Mouse (Mus musculus): ENCODE measurements around the gene Prrg2. TPM values are rescaled to one million over a fixed set of nuclear protein-coding genes. Genes with fewer than 3 reads are reported as not detected.
"Not testable (repeated sequence)": the region's sequence is repeated elsewhere in the genome, so short reads cannot be mapped to it uniquely, and the experiment has no call there.

Gene Prrg2
- polyA plus RNA-seq (2015; fragmentation: Nextera tagmentation; extraction: Ambion mirVana) = 24.7 and 27.4 TPM in 2 replicates

DNA sequence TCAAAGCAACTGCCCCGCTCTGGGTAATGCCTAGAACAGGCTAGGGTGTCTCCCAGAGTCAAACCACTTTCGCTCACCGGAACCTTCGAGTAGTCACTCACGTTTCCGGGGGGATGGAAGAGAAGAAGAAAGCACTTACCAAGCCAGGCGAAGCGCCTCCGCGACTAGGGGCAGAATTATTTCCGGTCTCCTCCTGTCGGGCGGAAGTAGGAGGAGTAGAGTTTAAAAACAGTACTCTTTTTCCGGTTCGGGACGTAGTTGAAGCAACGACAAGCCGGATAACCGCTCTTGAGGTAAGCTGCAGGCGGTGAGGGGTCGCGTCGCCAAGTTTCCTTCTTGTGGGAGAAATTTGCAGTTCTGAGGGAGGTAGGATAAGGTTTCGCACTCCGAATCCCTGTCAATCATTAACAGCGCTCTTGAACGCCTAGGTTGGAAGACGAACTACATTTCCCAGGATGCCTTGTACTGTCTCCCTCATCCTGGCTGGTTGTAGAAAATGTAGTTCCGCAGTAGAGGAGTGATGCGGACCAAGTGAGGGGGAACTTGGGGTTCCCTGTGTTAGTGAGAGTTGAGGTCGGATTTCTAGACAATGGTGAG, at the start of gene Prrg2, which contains the start of gene Nosip:
TSS of gene Prrg2 (minus strand) at position 439 of the 597 bp plus-strand sequence.
TSS of gene Nosip (plus strand) at position 191 of the 597 bp plus-strand sequence.
- no peaks in the 10 kb centered on the region for H3K9me3 ChIP-seq (replicated peaks; ENCODE audit: control insufficient read depth, low read length)
- H3K27me3 ChIP-seq (ENCODE audit: control insufficient read depth, insufficient read depth, low read length) = no peaks in the 10 kb centered on the region
- peaks cover 16% of the 10 kb centered on the region for H3K4me1 ChIP-seq (ENCODE audit: control insufficient read depth, insufficient read depth, low read length)
- peak within 1 kb of the TSS; percentile 77 for H3K9ac ChIP-seq (ENCODE audit: low read length)
- under 1% methylated on average over 31 of the region's 31 CpGs for WGBS
- H3K4me2 ChIP-seq (ENCODE audit: low read depth, low read length) = peak within 1 kb of the TSS; percentile 60
- H3K27ac ChIP-seq (ENCODE audit: low read length) = peak within 1 kb of the TSS; percentile 91
- peak; percentile 91 for ATAC-seq (ENCODE audit: insufficient read depth, low FRiP score)
- H3K36me3 ChIP-seq (ENCODE audit: control insufficient read depth, insufficient read depth, low read length) = no peaks in the 10 kb centered on the region
- H3K4me3 ChIP-seq (replicated peaks; ENCODE audit: low read length) = peak within 1 kb of the TSS; percentile 69

DNA sequence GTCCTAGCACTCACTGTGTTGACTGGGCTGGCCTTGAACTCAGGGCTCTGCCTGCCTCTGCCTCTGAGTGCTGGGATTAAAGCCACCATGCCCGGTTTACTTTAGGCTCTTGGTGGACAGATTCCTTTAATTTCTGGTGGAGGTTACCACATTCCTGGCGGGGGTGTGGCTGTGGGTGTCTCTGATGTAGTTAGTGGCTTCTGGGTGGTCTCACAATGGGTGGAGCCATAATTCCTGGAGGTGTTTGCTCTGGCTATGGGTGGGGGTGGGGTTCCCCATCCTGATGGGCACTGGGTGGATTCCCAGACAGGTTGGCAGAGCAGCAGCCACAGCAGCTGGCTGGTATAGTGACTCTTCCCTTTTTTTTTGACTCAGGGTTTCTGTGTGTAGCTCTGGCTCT, 49.5 kb upstream of the Prrg2 start:
- no peaks in the 10 kb centered on the region for H3K36me3 ChIP-seq (ENCODE audit: control insufficient read depth, insufficient read depth, low read length)
- no peak overlapping the region for H3K4me3 ChIP-seq (replicated peaks; ENCODE audit: low read length)
- H3K4me1 ChIP-seq (ENCODE audit: control insufficient read depth, insufficient read depth, low read length) = 0 out of 2 replicates have a peak, but pooled peaks cover under 1% of the 10 kb centered on the region
- H3K27ac ChIP-seq (ENCODE audit: low read length) = no peak overlapping the region
- H3K9me3 ChIP-seq (replicated peaks; ENCODE audit: control insufficient read depth, low read length) = no peaks in the 10 kb centered on the region
- H3K27me3 ChIP-seq (ENCODE audit: control insufficient read depth, insufficient read depth, low read length) = no peaks in the 10 kb centered on the region
- ATAC-seq (ENCODE audit: insufficient read depth, low FRiP score) = no peak
- no peak overlapping the region for H3K9ac ChIP-seq (ENCODE audit: low read length)
- no peak overlapping the region for H3K4me2 ChIP-seq (ENCODE audit: low read depth, low read length)
- WGBS = 47% methylated on average over 2 of the region's 2 CpGs

DNA sequence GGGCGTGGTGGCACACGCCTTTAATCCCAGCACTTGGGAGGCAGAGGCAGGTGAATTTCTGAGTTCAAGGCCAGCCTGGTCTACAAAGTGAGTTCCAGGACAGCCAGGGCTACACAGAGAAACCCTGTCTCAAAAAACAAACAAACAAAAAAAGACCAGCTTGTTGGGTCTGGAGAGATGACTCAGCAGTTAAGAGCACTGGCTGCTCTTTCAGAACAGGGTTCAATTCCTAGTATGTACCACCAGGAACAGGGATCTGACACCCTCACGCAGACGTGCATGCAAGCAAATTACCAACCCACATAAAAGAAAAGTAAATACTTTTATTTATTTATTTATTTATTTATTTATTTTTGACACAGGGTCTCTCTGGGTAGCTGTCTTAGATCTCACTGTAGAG, 47.6 kb upstream of the Prrg2 start:
- H3K27ac ChIP-seq (ENCODE audit: low read length); H3K9ac ChIP-seq (ENCODE audit: low read length); H3K4me3 ChIP-seq (replicated peaks; ENCODE audit: low read length); H3K4me1 ChIP-seq (ENCODE audit: control insufficient read depth, insufficient read depth, low read length); H3K4me2 ChIP-seq (ENCODE audit: low read depth, low read length); H3K9me3 ChIP-seq (replicated peaks; ENCODE audit: control insufficient read depth, low read length); ATAC-seq (ENCODE audit: insufficient read depth, low FRiP score); H3K27me3 ChIP-seq (ENCODE audit: control insufficient read depth, insufficient read depth, low read length); H3K36me3 ChIP-seq (ENCODE audit: control insufficient read depth, insufficient read depth, low read length): not testable (repeated sequence)
- 80% methylated on average over 4 of the region's 4 CpGs for whole genome bisulfite sequencing

DNA sequence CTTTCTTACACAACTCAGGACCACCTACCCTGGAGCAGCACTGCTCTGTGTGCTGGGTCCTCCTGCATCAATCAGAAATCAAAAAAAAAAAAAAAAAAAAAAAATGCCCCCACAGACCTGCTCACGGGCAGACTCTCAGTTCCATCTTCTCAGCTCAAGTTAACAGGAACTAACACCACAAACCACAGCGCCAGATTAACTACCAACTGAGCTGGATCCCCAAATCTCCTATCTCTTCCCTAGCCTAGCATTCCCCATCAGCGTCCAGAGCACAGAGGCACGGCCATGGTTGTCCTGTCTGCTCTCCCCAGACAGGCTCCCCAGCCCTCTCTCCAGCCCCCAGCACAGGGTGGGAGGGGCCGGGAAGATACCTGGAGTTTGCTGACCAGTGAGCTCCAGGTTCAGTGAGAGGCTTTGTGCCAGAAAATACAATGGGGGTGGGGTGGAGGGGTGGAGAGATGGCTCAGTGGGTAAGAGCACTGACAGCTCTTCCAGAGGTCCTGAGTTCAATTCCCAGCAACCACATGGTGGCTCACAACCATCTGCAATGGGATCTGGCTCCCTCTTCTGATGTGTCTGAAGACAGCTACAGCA, 44.7 kb upstream of the Prrg2 start:
- Histone ChIP-seq H3K9me3 (replicated peaks; ENCODE audit: control insufficient read depth, low read length) (no peaks in the 10 kb centered on the region), H3K4me3 (replicated peaks; ENCODE audit: low read length) (no peak overlapping the region), H3K27ac (ENCODE audit: low read length) (no peak overlapping the region), H3K9ac (ENCODE audit: low read length) (no peak overlapping the region), H3K4me2 (ENCODE audit: low read depth, low read length) (no peak overlapping the region), H3K36me3 (ENCODE audit: control insufficient read depth, insufficient read depth, low read length) (no peaks in the 10 kb centered on the region), H3K4me1 (ENCODE audit: control insufficient read depth, insufficient read depth, low read length) (peaks cover 9% of the 10 kb centered on the region; the same call in 1 of the 2 replicates), H3K27me3 (ENCODE audit: control insufficient read depth, insufficient read depth, low read length) (no peaks in the 10 kb centered on the region)
- no peak for ATAC-seq (ENCODE audit: insufficient read depth, low FRiP score)
- WGBS = 55% methylated on average over 5 of the region's 5 CpGs

DNA sequence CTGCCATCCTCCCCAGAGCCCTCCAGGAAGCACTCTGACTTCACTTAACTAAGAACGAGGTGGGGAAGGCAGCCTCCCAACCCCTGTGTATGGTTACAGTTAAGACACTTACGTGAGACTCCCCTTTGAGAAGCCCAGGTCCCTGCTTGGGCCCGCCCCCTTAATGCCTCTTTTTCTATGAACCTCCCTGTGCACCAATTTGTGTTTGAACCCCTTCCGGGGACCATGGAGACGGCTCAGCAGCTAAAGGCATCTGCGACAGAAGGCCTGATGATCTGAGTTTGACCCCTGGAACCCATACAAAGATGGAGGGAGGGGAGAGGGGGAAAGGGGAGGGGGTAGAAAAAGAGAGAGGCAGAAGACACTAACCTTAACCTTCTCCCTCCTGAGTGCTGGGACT, 44.0 kb upstream of the Prrg2 start:
- H3K4me2 ChIP-seq (ENCODE audit: low read depth, low read length) = no peak overlapping the region
- no peak overlapping the region for H3K9ac ChIP-seq (ENCODE audit: low read length)
- H3K4me1 ChIP-seq (ENCODE audit: control insufficient read depth, insufficient read depth, low read length) = peaks cover 15% of the 10 kb centered on the region; the same call in 1 of the 2 replicates
- WGBS = 57% methylated on average over 6 of the region's 6 CpGs
- H3K4me3 ChIP-seq (replicated peaks; ENCODE audit: low read length) = no peak overlapping the region
- H3K27me3 ChIP-seq (ENCODE audit: control insufficient read depth, insufficient read depth, low read length) = no peaks in the 10 kb centered on the region
- no peaks in the 10 kb centered on the region for H3K36me3 ChIP-seq (ENCODE audit: control insufficient read depth, insufficient read depth, low read length)
- no peak for ATAC-seq (ENCODE audit: insufficient read depth, low FRiP score)
- no peak overlapping the region for H3K27ac ChIP-seq (ENCODE audit: low read length)
- no peaks in the 10 kb centered on the region for H3K9me3 ChIP-seq (replicated peaks; ENCODE audit: control insufficient read depth, low read length)

DNA sequence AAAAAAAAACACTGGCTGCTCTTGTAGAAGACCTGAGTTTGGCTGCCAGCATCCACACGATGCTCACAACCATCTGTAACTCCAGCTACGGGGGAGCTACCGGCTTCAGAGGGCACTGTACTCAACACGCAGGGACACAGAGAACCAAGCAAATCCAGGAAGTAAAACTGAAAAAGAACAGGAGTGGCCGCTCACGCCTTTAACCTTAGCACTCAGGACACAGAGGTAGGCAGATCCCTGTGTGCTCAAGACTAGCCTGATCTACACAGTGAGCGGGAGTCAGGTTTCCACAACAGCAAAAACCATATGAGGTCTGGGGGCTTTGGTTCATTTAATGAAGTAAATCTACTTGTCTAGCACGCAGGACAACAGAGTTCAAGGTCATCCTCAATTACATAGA, 43.0 kb upstream of the Prrg2 start:
- 72% methylated on average over 8 of the region's 8 CpGs for WGBS
- peaks cover 16% of the 10 kb centered on the region; the same call in 1 of the 2 replicates for H3K4me1 ChIP-seq (ENCODE audit: control insufficient read depth, insufficient read depth, low read length)
- ATAC-seq (ENCODE audit: insufficient read depth, low FRiP score) = no peak
- H3K27ac ChIP-seq (ENCODE audit: low read length) = no peak overlapping the region
- no peak overlapping the region for H3K9ac ChIP-seq (ENCODE audit: low read length)
- no peak overlapping the region for H3K4me3 ChIP-seq (replicated peaks; ENCODE audit: low read length)
- H3K36me3 ChIP-seq (ENCODE audit: control insufficient read depth, insufficient read depth, low read length) = no peaks in the 10 kb centered on the region
- H3K9me3 ChIP-seq (replicated peaks; ENCODE audit: control insufficient read depth, low read length) = no peaks in the 10 kb centered on the region
- no peak overlapping the region for H3K4me2 ChIP-seq (ENCODE audit: low read depth, low read length)
- H3K27me3 ChIP-seq (ENCODE audit: control insufficient read depth, insufficient read depth, low read length) = no peaks in the 10 kb centered on the region

DNA sequence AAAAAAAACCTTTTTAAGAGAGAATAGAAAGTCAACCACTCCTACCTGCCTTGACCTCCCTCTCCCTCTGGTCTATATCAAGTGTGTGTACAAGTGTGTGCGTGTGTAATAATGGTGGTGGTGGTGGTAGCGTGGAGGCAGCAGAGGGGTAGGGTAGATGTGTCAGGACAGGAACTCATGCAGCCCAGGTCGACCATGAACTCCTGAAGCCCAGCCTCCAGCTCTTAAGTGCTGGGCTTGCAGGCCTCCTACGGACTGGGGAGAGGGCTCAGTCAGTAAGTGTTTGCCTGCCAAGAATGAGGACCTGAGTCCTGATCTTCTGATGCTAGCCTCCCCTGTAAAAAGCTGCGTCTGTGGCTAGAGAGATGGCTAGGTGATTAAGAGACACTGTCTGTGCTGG, 42.5 kb upstream of the Prrg2 start:
- WGBS = 78% methylated on average over 5 of the region's 5 CpGs
- Histone ChIP-seq H3K27me3 (ENCODE audit: control insufficient read depth, insufficient read depth, low read length) (no peaks in the 10 kb centered on the region), H3K4me3 (replicated peaks; ENCODE audit: low read length) (no peak overlapping the region), H3K4me1 (ENCODE audit: control insufficient read depth, insufficient read depth, low read length) (peaks cover 16% of the 10 kb centered on the region; the same call in 1 of the 2 replicates), H3K36me3 (ENCODE audit: control insufficient read depth, insufficient read depth, low read length) (no peaks in the 10 kb centered on the region), H3K9me3 (replicated peaks; ENCODE audit: control insufficient read depth, low read length) (no peaks in the 10 kb centered on the region), H3K4me2 (ENCODE audit: low read depth, low read length) (no peak overlapping the region), H3K9ac (ENCODE audit: low read length) (no peak overlapping the region), H3K27ac (ENCODE audit: low read length) (no peak overlapping the region)
- ATAC-seq (ENCODE audit: insufficient read depth, low FRiP score) = no peak

DNA sequence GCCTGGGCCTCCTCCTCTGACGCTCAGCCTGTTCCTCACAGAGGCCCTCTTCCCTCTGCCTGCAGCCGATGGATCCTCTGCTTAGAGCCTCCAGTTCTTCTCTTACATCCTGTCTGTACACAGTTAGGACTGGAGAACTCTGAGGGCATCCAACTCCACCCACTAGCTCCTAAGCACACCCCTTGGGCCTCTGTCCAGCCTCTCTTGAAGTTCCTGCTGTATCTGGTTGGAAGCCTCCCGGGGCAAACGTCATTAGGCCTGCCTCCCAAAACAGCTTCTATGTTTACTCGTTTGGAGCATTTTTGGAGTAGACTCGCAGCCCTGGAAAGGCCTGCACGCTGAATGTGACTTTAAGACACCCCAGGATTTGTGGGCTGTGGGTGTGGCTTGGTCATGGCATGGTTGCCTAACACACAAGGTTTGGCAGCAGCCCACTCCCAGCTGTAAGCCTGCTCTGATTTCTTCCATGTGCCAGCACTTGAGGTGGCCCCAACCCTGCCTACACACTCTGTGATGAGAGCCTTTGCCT, 41.2 kb upstream of the Prrg2 start, which contains the start of gene Fcgrt:
TSS of gene Fcgrt (minus strand) at position 200 of the 529 bp plus-strand sequence.
- Histone ChIP-seq H3K27me3 (ENCODE audit: control insufficient read depth, insufficient read depth, low read length) (no peaks in the 10 kb centered on the region), H3K9me3 (replicated peaks; ENCODE audit: control insufficient read depth, low read length) (no peaks in the 10 kb centered on the region), H3K4me3 (replicated peaks; ENCODE audit: low read length) (peak within 1 kb of the TSS; percentile 51), H3K36me3 (ENCODE audit: control insufficient read depth, insufficient read depth, low read length) (no peaks in the 10 kb centered on the region), H3K9ac (ENCODE audit: low read length) (peak within 1 kb of the TSS; percentile 80), H3K4me2 (ENCODE audit: low read depth, low read length) (peak within 1 kb of the TSS; percentile 60), H3K4me1 (ENCODE audit: control insufficient read depth, insufficient read depth, low read length) (peaks cover 16% of the 10 kb centered on the region; the same call in 1 of the 2 replicates), H3K27ac (ENCODE audit: low read length) (peak within 1 kb of the TSS; percentile 93)
- WGBS = 16% methylated on average over 7 of the region's 7 CpGs
- ATAC-seq (ENCODE audit: insufficient read depth, low FRiP score) = peak; percentile 94

DNA sequence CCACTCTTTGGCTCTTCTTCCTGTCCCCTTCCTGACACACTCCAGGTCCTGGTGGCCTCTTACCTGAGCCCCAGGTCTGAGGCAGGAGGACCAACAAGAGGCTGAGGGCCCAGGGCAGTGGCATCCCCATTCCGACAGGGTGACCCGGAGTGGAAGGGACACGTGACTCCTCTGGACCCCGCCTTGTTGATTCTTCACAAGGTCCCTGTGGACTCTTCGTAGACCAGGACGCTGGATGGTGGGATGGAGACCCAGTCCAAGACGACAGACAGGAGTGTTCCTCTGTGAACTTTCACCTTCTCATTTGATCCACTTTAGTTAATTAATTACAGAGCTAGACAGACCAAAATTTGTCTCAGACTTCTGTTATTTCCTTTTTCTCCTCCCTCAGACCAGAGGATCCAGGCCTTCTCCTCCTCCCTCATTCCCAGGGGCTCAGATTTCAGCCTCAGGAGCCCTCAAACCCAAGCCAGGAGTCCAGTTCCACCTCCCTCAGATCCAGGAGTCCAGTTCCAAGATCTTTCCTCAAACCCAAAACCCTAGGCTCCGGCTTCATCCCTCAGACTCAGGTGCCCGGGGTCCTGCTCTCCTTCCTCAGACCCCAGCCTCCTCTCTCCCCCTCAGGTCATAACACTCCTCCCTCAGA, 40.6 kb upstream of the Prrg2 start:
- H3K27me3 ChIP-seq (ENCODE audit: control insufficient read depth, insufficient read depth, low read length) = no peaks in the 10 kb centered on the region
- no peaks in the 10 kb centered on the region for H3K9me3 ChIP-seq (replicated peaks; ENCODE audit: control insufficient read depth, low read length)
- peak overlapping the region; percentile 60 for H3K4me2 ChIP-seq (ENCODE audit: low read depth, low read length)
- peak overlapping the region; percentile 80 for H3K9ac ChIP-seq (ENCODE audit: low read length)
- peak overlapping the region; percentile 93 for H3K27ac ChIP-seq (ENCODE audit: low read length)
- ATAC-seq (ENCODE audit: insufficient read depth, low FRiP score) = no peak; the same call in 1 of the 2 replicates
- H3K36me3 ChIP-seq (ENCODE audit: control insufficient read depth, insufficient read depth, low read length) = no peaks in the 10 kb centered on the region
- H3K4me3 ChIP-seq (replicated peaks; ENCODE audit: low read length) = peak overlapping the region; percentile 51
- WGBS = 41% methylated on average over 9 of the region's 9 CpGs
- peaks cover 16% of the 10 kb centered on the region; the same call in 1 of the 2 replicates for H3K4me1 ChIP-seq (ENCODE audit: control insufficient read depth, insufficient read depth, low read length)

Data from stomach, embryonic 16.5 days (tissue).